Mouse (Mus musculus): ENCODE measurements around the gene Hikeshi. TPM values are rescaled to one million over a fixed set of nuclear protein-coding genes. Genes with fewer than 3 reads are reported as not detected.
A peak's percentile ranks its signal among the peaks of the same experiment; 100 is the strongest.

The Hikeshi gene
- total RNA-seq (2021), result 10 to 100 TPM; 93.2 to 99.4 TPM

DNA sequence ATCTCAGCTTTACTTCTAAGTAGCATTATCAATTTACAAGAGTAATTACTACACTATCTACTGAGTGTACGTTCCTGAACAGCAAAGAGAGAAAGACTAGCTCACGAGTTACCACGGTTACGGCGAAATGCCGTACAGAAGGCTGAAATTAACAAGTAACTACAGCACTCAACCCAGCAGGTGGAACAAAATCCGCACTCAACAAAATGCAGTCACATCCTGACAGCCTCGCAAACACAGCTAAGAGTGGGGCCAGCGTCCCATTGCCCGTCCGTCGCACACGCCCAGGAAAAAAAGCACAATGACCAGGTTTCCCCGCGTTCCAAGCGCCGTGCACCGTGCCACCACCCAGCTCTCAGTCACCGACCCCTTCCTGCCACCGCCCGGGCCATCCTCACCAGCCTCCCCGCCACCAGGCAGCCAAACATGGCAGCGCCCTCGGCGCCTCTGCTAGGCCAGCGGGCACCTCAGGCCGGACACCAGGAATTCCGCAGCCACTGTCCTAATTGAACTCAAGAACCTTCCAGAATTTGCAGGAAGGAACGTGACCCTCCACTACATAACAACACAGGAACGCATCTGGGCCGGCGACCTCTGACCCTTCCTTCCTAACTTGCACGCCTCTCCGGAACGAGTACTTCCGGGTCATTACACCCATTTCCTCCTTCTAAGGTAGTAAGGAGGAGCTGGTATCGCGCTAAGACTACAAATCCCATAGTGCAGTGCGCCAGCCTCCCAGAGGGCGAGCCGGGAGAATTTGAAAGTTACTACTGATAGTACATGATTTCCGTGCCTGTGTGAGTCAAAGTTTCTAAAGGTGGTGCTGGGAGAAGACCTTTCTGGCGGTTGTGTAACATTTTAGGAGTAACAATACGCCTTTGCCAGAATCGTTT is at the start of gene Hikeshi:
Gene Hikeshi (minus strand): TSS at position 634 of the 893 bp plus-strand sequence.
- intact Hi-C loops (cut with DNase I), result no loop called here
- peak; percentile 88 to 92 for DNase-seq (ENCODE audit: low spot score in 2 of 2)

DNA sequence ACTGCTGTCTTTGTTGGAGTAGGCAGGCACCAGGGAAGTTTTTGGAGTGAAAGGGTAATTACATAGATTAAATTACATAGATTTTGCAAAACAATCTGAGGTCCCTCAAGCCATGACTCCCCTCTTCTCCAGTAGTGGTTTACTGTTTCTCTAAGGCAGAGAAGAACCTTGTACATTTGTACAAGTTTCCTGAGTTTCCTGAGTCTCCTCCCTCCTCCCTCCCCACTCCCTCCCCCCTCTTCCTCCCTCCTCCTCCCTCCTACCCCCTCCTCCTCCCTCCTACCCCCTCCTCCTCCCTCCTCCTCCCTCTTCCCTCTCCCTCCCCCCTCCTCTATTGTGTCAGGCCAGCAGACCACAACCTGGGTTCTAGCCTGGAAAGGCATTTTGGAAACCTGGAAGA is 43.4 kb upstream of the Hikeshi start:
- no peak for DNase-seq (ENCODE audit: low spot score in 2 of 2)
- intact Hi-C loops (cut with DNase I), result loop anchor here (5.0 to 10.0 kb wide), 2 partner anchors 148 to 440 kb away; partner anchors contain the start of genes Ccdc89 and Picalm

DNA sequence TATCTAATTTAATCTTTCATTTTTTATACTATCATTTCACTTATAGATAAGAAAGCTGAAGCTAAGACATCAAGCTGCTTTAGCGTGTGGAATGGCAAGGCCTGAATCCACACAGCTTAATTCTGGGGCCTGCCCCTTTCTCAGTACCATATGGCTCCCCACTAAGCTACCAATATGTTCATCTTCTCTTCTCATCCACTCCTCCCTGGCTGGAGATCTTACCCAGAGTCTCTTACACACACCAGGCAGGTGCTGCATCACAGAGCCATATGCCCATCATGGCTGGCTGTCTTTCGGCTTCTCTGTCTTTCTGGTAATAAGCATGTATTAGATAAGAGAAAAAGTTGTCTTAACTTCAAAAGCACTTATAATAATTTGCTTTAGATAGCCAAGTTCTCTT is 42.4 kb upstream of the Hikeshi start:
- intact Hi-C loops (cut with DNase I), result loop anchor here (5.0 to 10.0 kb wide), 2 partner anchors 149 to 441 kb away; partner anchors contain the start of genes Ccdc89 and Picalm
- no peak for DNase-seq (ENCODE audit: low spot score in 2 of 2)

DNA sequence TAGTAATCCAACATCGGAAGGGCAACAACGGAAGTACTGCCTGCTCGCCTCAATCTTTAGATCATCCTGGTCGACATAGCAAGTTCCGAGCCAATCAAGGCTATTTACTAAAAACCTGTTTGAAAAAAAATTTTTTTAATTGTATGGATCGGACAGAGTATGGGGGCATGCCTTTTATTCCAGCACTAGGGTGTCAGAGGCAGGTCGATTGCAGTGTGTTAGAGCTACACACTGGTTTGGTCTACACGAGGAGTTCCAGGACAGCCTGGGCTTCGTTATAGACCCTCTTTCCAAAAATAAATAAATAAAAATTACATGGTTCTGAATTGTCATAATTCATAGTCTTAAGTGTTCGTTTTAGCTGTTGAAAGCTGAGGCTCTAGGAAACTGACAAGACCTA is 40.6 kb upstream of the Hikeshi start:
- intact Hi-C loops (cut with DNase I), result loop anchor here (5.0 to 10.0 kb wide), 2 partner anchors 151 to 443 kb away; partner anchors contain the start of genes Ccdc89 and Picalm
- DNase-seq (ENCODE audit: low spot score in 2 of 2), result peak in 1 of 2 experiments; percentile 6

DNA sequence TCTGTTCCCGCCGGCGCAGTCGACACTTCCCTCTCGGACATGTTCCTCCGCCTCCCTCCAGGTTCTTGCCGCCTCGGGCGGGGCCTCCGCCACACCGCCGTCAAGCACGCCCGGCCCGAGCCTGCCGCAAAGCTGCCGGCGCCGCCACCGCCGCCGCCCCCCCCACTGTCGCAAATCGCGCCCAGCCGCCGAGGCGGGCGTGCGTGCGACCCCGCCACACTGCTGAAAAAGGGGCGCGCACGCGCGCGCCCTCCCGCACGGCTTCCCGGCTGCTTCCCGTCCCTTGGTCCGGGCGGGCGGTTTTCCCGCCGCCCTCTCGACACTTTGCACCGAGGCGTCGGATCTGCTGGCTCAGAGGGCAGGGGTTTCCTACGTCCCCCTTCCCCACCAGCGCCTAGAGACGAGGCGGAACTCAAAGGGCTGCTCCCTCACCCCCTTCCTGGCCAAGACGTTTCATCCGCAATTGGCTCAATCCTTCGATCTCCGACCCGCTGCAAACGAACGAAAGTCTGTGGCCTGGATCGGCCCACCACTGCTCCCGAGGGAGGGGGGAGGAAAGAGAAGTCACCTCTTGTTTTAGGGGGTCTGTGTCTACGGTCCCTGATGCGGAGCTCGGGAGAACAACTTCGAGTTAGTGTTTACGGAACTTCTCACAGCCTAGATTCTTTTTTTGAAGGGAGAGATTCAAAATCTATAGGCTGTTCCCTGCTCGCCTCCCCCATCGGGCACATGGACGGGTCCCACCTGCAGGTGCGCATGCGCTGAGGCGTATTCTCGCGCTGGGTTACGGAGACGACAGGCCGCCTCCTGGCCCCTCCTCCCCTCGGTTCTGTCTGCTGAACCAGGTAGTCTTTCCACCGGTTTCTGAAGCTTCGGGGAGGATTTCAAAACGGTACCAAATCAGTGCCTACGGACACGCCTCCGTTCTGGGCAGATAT is 39.8 kb upstream of the Hikeshi start, which contains the start of gene Eed:
Gene Eed (minus strand): TSS at position 499 of the 938 bp plus-strand sequence.
- intact Hi-C loops (cut with DNase I), result loop anchor here (5.0 to 10.0 kb wide), 2 partner anchors 152 to 444 kb away; partner anchors contain the start of genes Ccdc89 and Picalm
- peak; percentile 93 to 94 for DNase-seq (ENCODE audit: low spot score in 2 of 2)

DNA sequence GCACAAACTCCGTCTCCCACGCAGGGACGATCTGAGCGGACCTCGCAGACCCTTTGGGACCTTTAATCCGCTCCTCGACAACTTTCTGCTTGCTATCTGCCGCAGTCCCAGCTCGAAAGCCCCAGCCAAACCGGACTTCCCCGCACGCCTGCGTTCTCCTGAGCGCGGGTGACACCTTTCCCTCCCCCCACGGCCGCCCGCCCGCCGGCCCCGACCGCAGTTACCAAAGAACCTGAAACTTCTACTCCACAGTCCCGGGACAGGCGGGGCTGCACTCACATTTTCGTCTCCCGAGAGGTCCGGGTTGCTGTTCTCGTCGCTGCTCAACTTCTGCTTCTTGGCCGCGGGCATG is 39.1 kb upstream of the Hikeshi start:
- DNase-seq (ENCODE audit: low spot score in 2 of 2), result no peak
- intact Hi-C loops (cut with DNase I), result loop anchor here (5.0 to 10.0 kb wide), 2 partner anchors 152 to 445 kb away; partner anchors contain the start of genes Ccdc89 and Picalm

DNA sequence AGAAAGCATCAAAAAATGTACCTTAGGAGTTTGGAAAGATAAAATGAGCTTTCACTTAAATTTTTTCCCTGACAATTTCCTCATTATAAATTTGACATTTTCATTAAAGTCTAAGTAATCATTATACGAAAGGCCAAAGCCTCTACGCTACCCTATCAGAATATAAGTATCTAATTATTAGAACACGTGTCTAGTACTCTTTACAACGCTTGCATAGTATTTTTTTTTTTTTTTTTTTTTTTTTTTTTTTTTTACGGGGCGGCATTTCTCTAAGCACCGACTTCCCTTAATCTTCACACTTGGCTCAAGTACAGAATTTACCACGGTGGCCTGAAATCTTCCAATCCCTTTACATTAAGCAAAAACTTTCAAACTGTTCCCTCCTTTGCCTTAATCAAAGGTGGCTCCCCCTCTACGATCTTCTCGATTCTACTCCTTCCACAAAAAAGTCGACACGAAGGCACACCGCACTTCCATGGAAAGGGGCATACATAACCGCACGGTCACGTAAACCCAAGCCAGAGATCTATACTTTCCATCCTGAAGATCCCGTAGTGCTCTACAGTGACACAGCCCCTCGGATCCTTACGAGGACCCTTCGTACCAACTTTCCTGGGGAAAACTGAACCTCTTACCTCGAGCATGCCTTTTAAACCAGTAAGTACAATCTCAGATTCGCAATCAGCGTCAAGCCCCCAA is 38.6 kb upstream of the Hikeshi start:
- DNase-seq (ENCODE audit: low spot score in 2 of 2), result no peak
- intact Hi-C loops (cut with DNase I), result loop anchor here (5.0 to 10.0 kb wide), 2 partner anchors 153 to 445 kb away; partner anchors contain the start of genes Ccdc89 and Picalm

DNA sequence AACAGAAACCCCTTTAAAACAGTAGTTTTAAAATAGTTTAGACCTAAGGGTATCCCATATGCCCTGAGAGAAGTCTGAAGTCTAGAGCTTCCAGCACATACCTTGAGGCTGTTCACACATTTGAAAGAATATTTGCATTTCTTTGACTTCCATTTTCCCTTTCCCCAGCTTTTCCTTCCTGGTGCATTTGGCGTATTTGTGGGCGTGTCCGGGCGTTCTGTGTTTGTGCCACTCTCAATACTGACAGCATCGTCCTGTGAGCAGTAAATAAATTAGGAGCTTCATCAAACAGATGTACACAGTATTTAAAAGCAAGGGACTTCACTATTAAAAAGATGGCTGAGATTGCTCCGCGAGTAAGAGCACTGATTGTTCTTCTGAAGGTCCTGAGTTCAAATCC is 35.8 kb upstream of the Hikeshi start:
- DNase-seq (ENCODE audit: low spot score in 2 of 2), result no peak
- intact Hi-C loops (cut with DNase I), result no loop called here

DNA sequence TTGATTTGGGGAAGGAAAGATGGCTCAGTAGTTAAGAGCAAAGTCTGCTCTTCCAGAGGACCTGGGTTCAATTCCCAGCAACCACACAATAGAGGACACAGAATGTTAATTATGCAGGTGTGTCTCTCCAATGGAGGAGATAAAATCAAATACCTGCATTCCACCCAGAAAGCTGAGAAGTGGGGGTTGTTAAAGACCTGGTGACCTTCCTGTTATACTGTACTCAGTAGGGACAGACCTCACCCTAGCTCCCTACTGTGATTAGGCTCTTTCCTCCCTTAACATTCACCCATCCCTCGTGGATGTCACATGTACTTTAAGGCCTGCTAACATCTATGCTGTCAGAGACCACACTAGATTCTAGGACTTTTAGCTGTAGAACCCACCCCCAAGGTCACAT is 34.6 kb upstream of the Hikeshi start:
- intact Hi-C loops (cut with DNase I), result no loop called here
- no peak for DNase-seq (ENCODE audit: low spot score in 2 of 2)

DNA sequence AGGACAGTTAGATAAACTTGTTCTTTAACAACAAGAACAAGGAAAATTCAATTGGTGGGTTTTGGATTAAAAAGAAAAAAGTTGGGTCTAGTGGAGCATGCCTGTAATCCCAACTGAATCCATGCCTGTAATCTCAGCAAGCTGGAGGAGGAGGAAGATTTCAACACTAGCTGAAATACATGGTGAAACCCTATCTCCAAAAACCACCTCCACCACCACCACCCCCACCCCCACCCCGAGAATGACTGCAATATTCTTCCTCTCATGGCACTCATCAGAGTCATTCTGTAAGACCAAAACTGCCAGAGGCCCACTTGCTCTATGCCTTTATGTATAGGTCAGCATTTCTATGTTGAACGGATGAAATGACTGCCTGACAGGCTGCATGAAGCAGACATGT is 26.2 kb upstream of the Hikeshi start:
- intact Hi-C loops (cut with DNase I), result no loop called here
- DNase-seq (ENCODE audit: low spot score in 2 of 2), result no peak

DNA sequence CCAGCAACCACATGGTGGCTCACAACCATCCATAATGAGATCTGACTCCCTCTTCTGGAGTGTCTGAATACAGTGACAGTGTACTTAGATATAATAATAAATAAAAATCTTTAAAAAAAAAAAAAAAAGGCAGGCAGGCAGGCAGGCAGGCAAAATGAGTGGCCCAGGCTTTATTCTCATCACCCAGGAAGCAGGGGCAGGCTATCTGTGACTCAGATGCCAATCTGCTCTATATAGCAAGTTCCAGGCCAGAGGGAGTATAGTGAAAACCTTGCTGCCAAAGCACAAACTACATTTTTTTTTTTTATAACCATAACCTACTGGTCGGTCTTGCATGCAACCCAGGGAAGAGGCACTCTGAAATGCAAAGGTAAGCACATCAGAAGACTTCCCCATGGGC is 25.8 kb upstream of the Hikeshi start:
- intact Hi-C loops (cut with DNase I), result no loop called here
- DNase-seq (ENCODE audit: low spot score in 2 of 2), result no peak

DNA sequence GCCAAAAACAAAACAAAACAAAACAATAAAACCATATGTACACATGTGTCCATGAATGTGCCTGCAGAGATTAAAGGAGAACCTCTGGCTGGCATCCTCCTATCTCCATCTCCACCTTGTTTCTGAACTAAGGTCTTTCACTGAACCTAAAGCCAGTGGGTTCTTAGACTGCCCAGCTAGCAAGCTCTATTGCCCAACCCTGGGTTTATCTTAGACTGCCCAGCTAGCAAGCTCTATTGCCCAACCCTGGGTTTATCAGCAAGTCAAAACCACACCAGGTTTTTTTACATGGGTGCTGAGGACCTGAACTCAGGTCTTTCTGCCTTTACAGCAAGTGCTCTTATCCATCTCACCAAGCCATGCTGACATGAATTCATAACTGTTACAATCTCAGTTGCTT is 22.1 kb upstream of the Hikeshi start:
- DNase-seq (ENCODE audit: low spot score in 2 of 2), result no peak
- intact Hi-C loops (cut with DNase I), result no loop called here

DNA sequence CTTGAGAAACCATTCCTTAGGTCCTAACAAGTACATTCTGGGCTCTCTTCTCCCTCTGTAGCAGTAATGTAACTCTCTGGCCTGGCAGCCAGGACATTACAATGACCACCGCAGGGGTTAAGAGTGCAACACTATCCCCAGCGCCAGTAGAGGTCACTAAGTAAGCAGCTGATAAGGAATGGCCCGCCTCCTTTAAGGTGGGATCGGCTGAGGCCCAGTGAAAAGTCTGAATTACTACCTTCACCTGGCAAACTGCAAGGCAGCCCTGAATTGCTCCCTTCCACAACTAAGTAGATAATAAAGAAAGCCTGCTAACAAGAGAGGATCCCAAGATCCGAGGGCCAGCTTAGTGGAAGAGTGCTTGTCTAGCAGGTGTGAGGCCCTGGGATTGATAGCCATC is 16.3 kb upstream of the Hikeshi start:
- intact Hi-C loops (cut with DNase I), result no loop called here
- no peak for DNase-seq (ENCODE audit: low spot score in 2 of 2)

DNA sequence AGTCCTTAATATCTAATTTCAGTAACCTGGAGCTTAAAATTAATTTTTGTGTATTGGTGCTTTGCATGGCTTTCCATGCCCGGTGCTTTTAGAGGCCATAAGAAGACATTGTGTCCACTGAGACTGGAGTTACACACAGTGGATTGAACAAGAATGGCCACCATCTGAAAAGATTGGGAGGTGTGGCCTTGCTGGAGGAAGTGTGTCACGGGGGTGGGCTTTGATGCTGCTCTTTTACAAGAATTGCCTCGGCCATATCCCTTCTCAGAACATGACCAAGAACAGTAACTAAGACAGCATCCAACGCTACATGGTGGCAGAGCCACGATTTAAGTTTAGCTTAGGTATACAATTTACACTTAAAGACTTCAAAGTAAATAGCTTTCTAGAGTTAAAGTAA is 13.3 kb upstream of the Hikeshi start:
- intact Hi-C loops (cut with DNase I), result no loop called here
- DNase-seq (ENCODE audit: low spot score in 2 of 2), result no peak

DNA sequence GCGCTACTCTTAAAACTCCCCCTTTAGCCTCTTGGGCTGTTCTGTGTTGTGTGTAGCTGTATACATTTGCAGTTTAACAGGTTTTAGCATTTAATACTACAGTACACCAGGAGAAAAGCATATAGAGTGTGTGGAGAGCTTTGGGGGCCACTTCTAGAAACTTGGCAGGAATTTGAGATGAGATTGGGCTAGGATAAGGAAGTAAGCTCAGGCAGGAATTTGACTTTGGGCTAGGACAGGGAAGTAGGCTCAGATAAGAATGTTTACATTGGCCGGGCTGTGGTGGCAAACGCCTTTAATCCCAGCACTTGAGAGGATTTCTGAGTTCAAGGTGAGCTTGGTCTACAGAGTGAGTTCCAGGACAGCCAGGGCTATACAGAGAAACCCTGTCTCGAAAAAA is 8.4 kb upstream of the Hikeshi start:
- intact Hi-C loops (cut with DNase I), result no loop called here
- DNase-seq (ENCODE audit: low spot score in 2 of 2), result no peak

DNA sequence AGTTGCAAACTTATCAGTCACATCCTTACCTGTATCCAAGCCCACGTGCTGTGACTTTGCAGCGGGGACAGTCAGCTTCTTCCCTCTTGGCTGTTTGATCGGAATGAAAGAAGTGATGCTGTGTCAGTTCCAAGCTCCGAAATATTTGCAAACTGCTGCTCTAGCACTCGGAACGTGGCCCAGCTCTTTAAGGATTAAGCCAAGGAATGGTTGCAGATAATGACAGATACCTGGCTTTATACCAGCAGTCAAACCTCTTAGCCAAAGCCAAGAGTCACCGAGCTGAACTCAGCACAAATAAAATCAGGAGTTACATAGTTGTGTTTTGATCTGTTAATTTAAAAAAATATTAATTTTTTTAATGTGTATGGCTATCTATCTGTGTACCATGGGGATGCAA is 7.0 kb upstream of the Hikeshi start:
- no peak for DNase-seq (ENCODE audit: low spot score in 2 of 2)
- intact Hi-C loops (cut with DNase I), result no loop called here

DNA sequence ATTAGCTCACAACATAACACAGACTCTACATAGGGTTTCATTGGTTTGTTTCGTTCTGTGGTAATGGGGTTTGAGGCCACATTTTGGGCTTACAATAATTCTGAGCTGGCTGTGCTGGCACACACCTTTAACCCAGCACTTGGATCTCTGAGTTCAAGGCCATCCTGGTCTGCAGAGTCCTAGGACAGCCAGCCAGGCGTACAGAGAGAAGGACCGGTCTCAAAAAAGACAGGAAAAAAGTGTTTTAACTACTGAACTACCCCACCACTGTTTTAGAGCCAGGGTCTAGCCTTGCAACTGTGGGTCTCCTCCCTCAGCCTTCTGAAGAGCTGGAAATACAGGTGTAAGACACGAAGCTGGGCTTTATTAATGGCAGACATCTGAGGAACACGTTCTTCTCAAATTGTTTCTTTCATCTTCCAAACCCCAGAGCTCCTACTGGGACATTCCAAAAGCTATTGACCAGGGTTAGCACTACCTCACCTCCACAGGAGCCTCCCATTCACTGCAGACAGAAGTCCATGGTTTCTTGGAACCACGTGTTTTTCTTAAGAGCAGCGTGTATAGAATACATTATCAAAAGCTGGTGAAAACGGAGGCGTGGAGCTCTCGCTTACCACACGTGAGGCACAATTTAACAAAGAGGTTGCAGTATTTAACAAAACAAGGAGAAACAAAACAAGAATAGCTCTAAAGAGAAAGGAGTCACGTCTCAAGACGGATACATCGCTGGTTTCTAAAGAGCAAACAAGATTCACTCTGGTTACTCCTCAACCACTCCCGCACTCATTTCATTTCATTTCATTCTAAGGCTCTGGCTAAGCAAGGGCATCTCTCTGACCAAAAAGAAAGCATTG is 1.3 kb downstream of the Hikeshi start:
- intact Hi-C loops (cut with DNase I), result no loop called here

DNA sequence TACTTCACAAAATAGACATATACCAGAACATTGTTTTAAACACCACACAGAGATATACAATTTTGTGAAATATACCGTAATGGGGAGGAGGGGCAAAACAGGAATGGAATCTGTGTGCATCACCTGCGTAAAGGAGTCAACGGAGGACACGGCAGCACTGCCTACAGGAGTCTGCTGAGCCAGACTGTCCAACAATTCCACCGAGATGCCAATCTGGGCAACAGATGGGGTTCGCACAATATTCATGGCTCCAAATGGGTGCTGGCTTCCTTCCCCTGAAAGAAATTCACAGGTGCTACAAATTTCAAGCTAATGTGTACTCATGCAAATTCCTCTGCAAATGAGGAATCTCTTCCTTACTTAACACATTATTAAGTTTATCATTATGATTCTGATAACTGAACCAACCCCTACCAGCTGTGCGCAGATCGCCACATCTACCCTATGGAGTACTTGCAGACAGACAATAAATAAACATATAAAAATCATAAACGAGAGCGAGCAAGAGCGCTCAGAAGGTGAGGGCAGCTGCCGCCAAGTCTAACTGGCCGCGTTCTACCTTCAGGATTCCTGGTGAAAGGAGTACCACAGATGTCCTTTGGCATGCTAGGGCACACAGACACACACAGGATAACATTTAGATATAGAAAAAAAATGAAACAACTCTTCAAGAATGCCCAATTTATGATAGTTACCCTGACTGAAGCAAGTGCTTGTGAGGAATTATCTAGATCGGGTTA is 17.4 kb downstream of the Hikeshi start:
- intact Hi-C loops (cut with DNase I), result no loop called here
- peak; percentile 55 to 66 for DNase-seq (ENCODE audit: low spot score in 2 of 2)

More for the DNA sequence above, 1.3 kb downstream of the Hikeshi start:
- no peak for DNase-seq (ENCODE audit: low spot score in 2 of 2)
